Mouse (Mus musculus) brain, embryonic 14.5 days (tissue): ENCODE results near the gene Slc9b1.

ENCODE experiments used
- CTCF ChIP-seq: fragments of 200-500 bp; IDR thresholded peaks from 2 replicates; pipeline ENCODE4 v1.5.1; 2012; ENCODE audit warnings: inconsistent platforms, mild to moderate bottlenecking, moderate library complexity, borderline replicate concordance; ENCODE audit not compliant: insufficient read depth, insufficient read length; ENCODE audit errors: extremely low read depth
- POLR2A ChIP-seq: fragments of 200-500 bp; IDR thresholded peaks from 2 replicates; pipeline ENCODE4 v1.6.1; 2012; ENCODE audit warnings: mild to moderate bottlenecking, inconsistent platforms, borderline replicate concordance; ENCODE audit not compliant: poor library complexity, insufficient read depth, insufficient read length, severe bottlenecking; ENCODE audit errors: extremely low read depth

- TF ChIP-seq CTCF (no peak), POLR2A (no peak)
Observed at GRCm38 (mm10) chr3:135307411-135308259, 40.2 kb upstream of the Slc9b1 start, which contains the start of gene Slc9b2.
